Mouse (Mus musculus) limb, embryonic 14.5 days (tissue): ENCODE data around the gene Zfp719. TPM values are rescaled to one million over a fixed set of nuclear protein-coding genes. Genes with fewer than 3 reads are reported as not detected.

Experiments used
- ATAC-seq: fragments of 200-750 bp; cut with Nextera tagmentation; 2 replicates; pipeline ENCODE4 v1.8.0; 2017; ENCODE audit warnings: low read depth, moderate number of reproducible peaks, moderate TSS enrichment; ENCODE audit not compliant: low FRiP score
- DNase-seq: peaks from one replicate; pipeline ENCODE4 v3.0.0-alpha.2; 2015; ENCODE audit warnings: low spot score
- H3K27ac ChIP-seq: fragments of 300-500 bp; sonication (generic); replicated peaks from 2 replicates; pipeline ENCODE4 v1.5.1; 2014; ENCODE audit warnings: low read depth, mild to moderate bottlenecking, low read length, moderate library complexity, mixed read lengths
- H3K27me3 ChIP-seq: fragments of 300-500 bp; sonication (generic); 2 replicates; pipeline ENCODE4 v1.6.1; 2014; ENCODE audit warnings: low read length, mixed read lengths; ENCODE audit not compliant: control insufficient read depth, insufficient read depth
- H3K36me3 ChIP-seq: fragments of 300-500 bp; sonication (generic); 2 replicates; pipeline ENCODE4 v1.6.1; 2014; ENCODE audit warnings: mild to moderate bottlenecking, low read length, moderate library complexity, mixed read lengths; ENCODE audit not compliant: control insufficient read depth, insufficient read depth
- H3K4me1 ChIP-seq: fragments of 300-500 bp; sonication (generic); 2 replicates; pipeline ENCODE4 v1.6.1; 2014; ENCODE audit warnings: antibody characterized with exemption, low read length, mixed read lengths; ENCODE audit not compliant: control insufficient read depth, insufficient read depth
- H3K4me2 ChIP-seq: fragments of 300-500 bp; sonication (generic); replicated peaks from 2 replicates; pipeline ENCODE4 v1.6.1; 2014; ENCODE audit warnings: low read depth, mild to moderate bottlenecking, low read length, moderate library complexity; ENCODE audit not compliant: severe bottlenecking
- H3K4me3 ChIP-seq: fragments of 300-500 bp; sonication (generic); replicated peaks from 2 replicates; pipeline ENCODE4 v1.5.1; 2014; ENCODE audit warnings: low read length
- H3K9ac ChIP-seq: fragments of 300-500 bp; sonication (generic); 2 replicates; pipeline ENCODE4 v1.6.1; 2014; ENCODE audit warnings: mild to moderate bottlenecking, low read depth, low read length, moderate library complexity; ENCODE audit not compliant: severe bottlenecking
- H3K9me3 ChIP-seq: fragments of 300-500 bp; sonication (generic); 2 replicates; pipeline ENCODE4 v1.6.1; 2016; ENCODE audit warnings: low read length; ENCODE audit not compliant: control insufficient read depth
- POLR2A ChIP-seq: fragments of 200-500 bp; IDR thresholded peaks from 2 replicates; pipeline ENCODE4 v1.8.0; 2012; ENCODE audit warnings: inconsistent platforms, mild to moderate bottlenecking, moderate library complexity, borderline replicate concordance; ENCODE audit not compliant: insufficient read depth, insufficient read length; ENCODE audit errors: extremely low read depth
- WGBS: fragments of 180-500 bp; shearing (Covaris S2); extraction: QIAGEN DNeasy Blood & Tissue Kit; methylation state at CpG from one replicate; pipeline ENCODE4 v1.1.7; 2014; 5-methylcytosine and 5-hydroxymethylcytosine counted together
- polyA plus RNA-seq, 2 experiments: library from polyadenylated mRNA; depleted of rRNA in 1 of 2; stranded (reverse) in 1 of 2; unstranded in 1 of 2; fragments of >200 nt; fragmentation: Nextera tagmentation in 1 of 2; extraction: Ambion mirVana in 1 of 2; gene quantifications; 2 replicates each; pipeline versions ENCODE4 v1.2.1 to v1.2.3; 2012 to 2014

The Zfp719 gene
- polyA plus RNA-seq, 2 experiments, result 6.7 to 13.1 TPM

GRCm38 (mm10) chr7:43625065-43625464, 45.7 kb downstream of the Zfp719 start:
- Histone ChIP-seq H3K4me3 (no peak overlapping the region), H3K27ac (no peak overlapping the region), H3K9me3 (no peaks in the 10 kb centered on the region), H3K36me3 (no peaks in the 10 kb centered on the region), H3K9ac (no peak overlapping the region), H3K4me2 (no peak overlapping the region), H3K27me3 (no peaks in the 10 kb centered on the region), H3K4me1 (no peaks in the 10 kb centered on the region)
- ATAC-seq, result no peak
- TF ChIP-seq POLR2A, result no peak
- DNase-seq, result no peak
- 72% methylated on average over 3 of the region's 3 CpGs for WGBS

DNA sequence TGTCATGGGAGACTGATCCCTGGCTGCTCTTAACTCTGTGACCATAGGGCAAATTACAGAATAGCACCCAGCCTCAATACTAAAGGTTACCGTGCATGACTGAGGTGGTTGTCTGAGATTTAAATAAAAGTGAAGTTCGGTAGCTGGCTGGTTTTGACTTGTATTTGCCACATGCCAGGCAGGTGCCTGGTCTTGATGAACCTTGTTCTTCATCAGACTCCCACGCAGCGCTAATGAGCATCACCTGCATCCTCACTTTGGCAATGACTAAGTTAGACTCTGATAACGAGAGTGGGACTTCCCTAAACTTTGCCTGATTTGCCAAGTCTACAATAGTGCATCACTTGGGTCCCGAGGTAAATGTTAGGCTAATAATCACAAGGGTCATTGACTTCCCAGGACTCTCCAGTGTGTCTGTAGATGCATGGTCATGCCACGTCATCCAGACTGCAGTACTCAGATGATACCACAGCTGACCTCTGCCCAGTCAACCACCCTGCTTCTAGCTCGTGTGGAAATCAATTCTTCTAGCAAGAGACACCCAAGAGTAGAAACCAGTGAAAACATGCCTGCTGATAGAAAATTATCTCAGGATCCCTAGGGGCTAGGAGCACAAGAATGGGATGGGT, 46.5 kb downstream of the Zfp719 start:
- H3K9ac ChIP-seq, result no peak overlapping the region
- TF ChIP-seq POLR2A, result no peak
- H3K36me3 ChIP-seq, result no peaks in the 10 kb centered on the region
- H3K4me1 ChIP-seq, result no peaks in the 10 kb centered on the region
- ATAC-seq, result no peak
- DNase-seq, result no peak
- 77% methylated on average over 8 of the region's 8 CpGs for WGBS
- no peaks in the 10 kb centered on the region for H3K9me3 ChIP-seq
- H3K4me3 ChIP-seq, result no peak overlapping the region
- no peak overlapping the region for H3K27ac ChIP-seq
- H3K27me3 ChIP-seq, result no peaks in the 10 kb centered on the region
- H3K4me2 ChIP-seq, result no peak overlapping the region

- Histone ChIP-seq H3K9me3 (no peaks in the 10 kb centered on the region), H3K36me3 (no peaks in the 10 kb centered on the region), H3K4me3 (no peak overlapping the region), H3K9ac (no peak overlapping the region), H3K27ac (no peak overlapping the region), H3K4me1 (no peaks in the 10 kb centered on the region), H3K27me3 (no peaks in the 10 kb centered on the region), H3K4me2 (no peak overlapping the region)
- no peak for DNase-seq
- ATAC-seq, result no peak
- no peak for TF ChIP-seq POLR2A
- 60% methylated on average over 4 of the region's 4 CpGs for WGBS
Measured at GRCm38 (mm10) chr7:43633940-43634339, 54.5 kb downstream of the Zfp719 start.

GRCm38 (mm10) chr7:43634500-43634899, 55.1 kb downstream of the Zfp719 start, which contains the start of gene Ceacam18:
Ceacam18 (plus strand) TSS chr7:43634707.
- TF ChIP-seq POLR2A, result no peak
- Histone ChIP-seq H3K4me3 (no peak within 1 kb of the TSS), H3K27ac (no peak within 1 kb of the TSS), H3K27me3 (no peaks in the 10 kb centered on the region), H3K4me1 (no peaks in the 10 kb centered on the region), H3K36me3 (no peaks in the 10 kb centered on the region), H3K9me3 (no peaks in the 10 kb centered on the region), H3K9ac (no peak within 1 kb of the TSS), H3K4me2 (no peak within 1 kb of the TSS)
- no peak for ATAC-seq
- 72% methylated on average over 6 of the region's 6 CpGs for WGBS
- DNase-seq, result no peak

DNA sequence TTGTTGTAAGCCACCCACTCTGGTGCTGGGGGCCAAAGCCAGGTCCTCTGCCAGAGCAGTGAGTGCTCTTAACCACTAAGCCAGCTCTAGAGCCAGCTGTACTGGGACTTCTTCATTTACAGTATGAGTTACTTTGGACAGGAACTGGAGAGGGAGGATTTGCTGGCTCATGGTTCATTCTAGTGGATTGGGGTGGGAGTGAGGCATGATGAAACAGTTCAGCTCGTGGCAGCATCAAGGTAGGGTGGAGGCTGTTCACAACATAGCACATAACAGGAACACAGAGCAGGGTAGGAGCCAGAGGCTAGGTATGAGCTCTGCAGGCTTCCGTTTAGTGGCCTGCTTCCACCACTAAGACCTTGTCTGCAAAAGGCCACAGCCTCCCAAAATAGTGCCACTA, 56.8 kb downstream of the Zfp719 start:
- no peak for ATAC-seq

More for the DNA sequence above, 56.8 kb downstream of the Zfp719 start:
- WGBS, result 53% methylated on average over 2 of the region's 2 CpGs
- Histone ChIP-seq H3K36me3 (no peaks in the 10 kb centered on the region), H3K4me3 (no peak overlapping the region), H3K4me1 (no peaks in the 10 kb centered on the region), H3K27ac (no peak overlapping the region), H3K4me2 (no peak overlapping the region), H3K9me3 (no peaks in the 10 kb centered on the region), H3K9ac (no peak overlapping the region), H3K27me3 (no peaks in the 10 kb centered on the region)
- no peak for DNase-seq
- no peak for TF ChIP-seq POLR2A
